Mouse (Mus musculus) left cerebral cortex, postnatal 10 days (tissue): Measurements from ENCODE around the gene Morc2a. TPM values are rescaled to one million over a fixed set of nuclear protein-coding genes. Genes with fewer than 3 reads are reported as not detected.

Experiments used
- DNase-seq, 2 experiments: peaks; one replicate each; pipeline ENCODE4 v3.0.0; 2021 to 2022; ENCODE audit warnings: low spot score in 2 of 2, mixed read lengths in 1 of 2; ENCODE audit errors: extremely low spot score in 1 of 2
- intact Hi-C: fragments of 180-260 bp; cut with DNase I; formaldehyde crosslinking; loops from one replicate; pipeline ENCODE4 v1.15.1; 2025
- total RNA-seq, 2 experiments: library from RNA; stranded (reverse); gene quantifications; 2 replicates each; pipeline ENCODE4 v1.2.3; 2021

Gene Morc2a
- total RNA-seq, 2 experiments from 2014 or later = 49.8 to 53.1 TPM

- no peak for DNase-seq
- intact Hi-C loops = no loop called here
These were observed 74.9 kb downstream of the Morc2a start for GRCm38 (mm10) chr11:3723910-3724309.

- no peak for DNase-seq
- intact Hi-C loops = loop anchor here (5.0 kb wide), 1 partner anchor 48 kb away; no protein-coding TSS in a partner anchor
These were observed 75.7 kb downstream of the Morc2a start for GRCm38 (mm10) chr11:3724726-3725125.

GRCm38 (mm10) chr11:3725331-3726054 is 76.5 kb downstream of the Morc2a start:
- DNase-seq = peak in 1 of 2 experiments; percentile 38
- intact Hi-C loops = loop anchor here (5.0 kb wide), 1 partner anchor 47 kb away; no protein-coding TSS in a partner anchor

GRCm38 (mm10) chr11:3727438-3728105 is 78.6 kb downstream of the Morc2a start:
- intact Hi-C loops = loop anchor here (5.0 kb wide), 1 partner anchor 45 kb away; no protein-coding TSS in a partner anchor
- no peak for DNase-seq

GRCm38 (mm10) chr11:3731469-3731868 is 82.5 kb downstream of the Morc2a start:
- no peak for DNase-seq
- intact Hi-C loops = no loop called here

GRCm38 (mm10) chr11:3733933-3734636 is 85.1 kb downstream of the Morc2a start:
- DNase-seq = no peak
- intact Hi-C loops = no loop called here

GRCm38 (mm10) chr11:3735715-3736114 is 86.7 kb downstream of the Morc2a start:
- intact Hi-C loops = no loop called here
- no peak for DNase-seq

- DNase-seq = no peak
- intact Hi-C loops = no loop called here
These were observed 89.8 kb downstream of the Morc2a start for GRCm38 (mm10) chr11:3738778-3739177.

Other genes with a start within 250 kb of the Morc2a start
- gene Limk2, start 240.0 kb upstream of the Morc2a start, total RNA-seq = 100 to 1,000 TPM; 123 to 126 TPM
- gene Rnf185, start 196.8 kb upstream of the Morc2a start, total RNA-seq = 10 to 100 TPM; 22.2 TPM
- gene Pla2g3, start 160.9 kb upstream of the Morc2a start, total RNA-seq = 10 to 100 TPM in 1 of 2 experiments, 1 to 10 TPM in 1; 6.9 to 19.4 TPM
- 10 to 100 TPM; 34.7 to 40.4 TPM for gene Inpp5j, start 144.4 kb upstream of the Morc2a start, total RNA-seq
- 100 to 1,000 TPM; 198 TPM for gene Selenom, start 134.5 kb upstream of the Morc2a start, total RNA-seq
- gene Smtn, start 108.6 kb upstream of the Morc2a start, total RNA-seq = 10 to 100 TPM; 11.8 to 14.6 TPM
- 100 to 1,000 TPM; 125 to 126 TPM for gene Osbp2, start 214.7 kb downstream of the Morc2a start, total RNA-seq
- gene 4921536K21Rik, start 245.9 kb downstream of the Morc2a start, total RNA-seq = under 1 TPM; 0.62 to 0.65 TPM
- 10 to 100 TPM; 18.8 to 21.0 TPM for gene Dusp18, start 246.0 kb downstream of the Morc2a start, total RNA-seq